Mouse (Mus musculus) liver, embryonic 14.5 days (tissue): Measurements from ENCODE around the gene Exoc3l4.

Experiments
- CTCF ChIP-seq: IDR thresholded peaks from 2 replicates; pipeline ENCODE4 v1.5.1; 2016; ENCODE audit warnings: antibody characterized with exemption, low read depth, control low read depth
- EP300 ChIP-seq: IDR thresholded peaks from 2 replicates; pipeline ENCODE4 v1.6.1; 2016; ENCODE audit warnings: antibody characterized with exemption, low read depth

- no peak for TF ChIP-seq CTCF
- TF ChIP-seq EP300 = no peak
Measured at GRCm38 (mm10) chr12:111374727-111375126, 42.1 kb upstream of the Exoc3l4 start.
